Mouse (Mus musculus): ENCODE measurements around the gene Sgk1. TPM values are rescaled to one million over a fixed set of nuclear protein-coding genes. Genes with fewer than 3 reads are reported as not detected.
"Not testable (repeated sequence)": the region's sequence is repeated elsewhere in the genome, so short reads cannot be mapped to it uniquely, and the experiment has no call there.

Gene Sgk1
- polyA plus RNA-seq, 1 experiment from 2014 or later = 18.8 TPM

GRCm38 (mm10) chr10:22001621-22002020 lies 119.6 kb downstream of the Sgk1 start:
- 93% methylated on average over 4 of the region's 5 CpGs for WGBS

GRCm38 (mm10) chr10:22004763-22005162 lies 122.8 kb downstream of the Sgk1 start:
- H3K27me3 ChIP-seq (ENCODE audit: low read depth, poor library complexity, severe bottlenecking) = no peaks in the 10 kb centered on the region
- no peak overlapping the region for H3K27ac ChIP-seq (replicated peaks)
- DNase-seq (ENCODE audit: low spot score) = no peak
- H3K4me3 ChIP-seq = no peak overlapping the region
- H3K4me1 ChIP-seq = peaks cover 8% of the 10 kb centered on the region
- H3K9me3 ChIP-seq (replicated peaks) = no peaks in the 10 kb centered on the region
- 85% methylated on average over 5 of the region's 5 CpGs for WGBS
- H3K36me3 ChIP-seq = no peaks in the 10 kb centered on the region

More at GRCm38 (mm10) chr10:22001621-22002020, 119.6 kb downstream of the Sgk1 start:
- Histone ChIP-seq H3K27ac (replicated peaks) (no peak overlapping the region), H3K9me3 (replicated peaks) (no peaks in the 10 kb centered on the region), H3K27me3 (ENCODE audit: low read depth, poor library complexity, severe bottlenecking) (no peaks in the 10 kb centered on the region; the same call in 1 of the 2 replicates), H3K4me3 (no peak overlapping the region), H3K4me1 (peaks cover 13% of the 10 kb centered on the region), H3K36me3 (peaks cover 19% of the 10 kb centered on the region)
- DNase-seq (ENCODE audit: low spot score) = no peak

DNA sequence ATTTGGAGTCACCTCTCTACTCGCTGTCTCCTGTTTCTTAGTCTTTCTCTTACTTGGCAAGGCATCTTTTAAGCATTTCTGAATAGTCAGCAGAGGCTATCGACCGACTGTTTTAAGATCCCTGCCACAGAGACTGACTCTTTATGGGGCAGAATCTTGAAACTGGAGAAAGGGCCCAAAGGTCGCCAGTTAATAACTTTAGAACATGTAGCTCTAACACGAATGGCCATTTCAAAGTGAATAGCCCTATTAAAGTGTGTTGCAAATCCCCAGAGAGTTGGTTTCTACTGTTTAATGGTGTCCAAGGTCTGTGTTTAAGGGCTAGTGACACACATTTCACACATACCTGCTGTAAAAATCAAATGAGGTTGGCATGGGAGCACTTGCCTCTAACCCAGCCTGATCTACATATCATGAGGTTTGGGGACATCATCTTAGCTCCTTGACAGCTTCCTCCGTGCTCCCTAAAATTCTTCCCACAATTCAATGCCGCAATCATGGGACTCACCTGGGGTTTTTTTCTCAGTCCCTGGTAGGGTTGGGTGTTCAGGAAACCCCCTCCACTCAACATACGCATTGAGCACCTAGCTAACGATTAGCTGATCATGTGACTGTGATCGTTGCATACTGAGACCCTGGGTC lies 125.3 kb downstream of the Sgk1 start:
- H3K36me3 ChIP-seq = no peaks in the 10 kb centered on the region
- H3K4me1 ChIP-seq = peaks cover 5% of the 10 kb centered on the region; the same call in 1 of the 2 replicates
- DNase-seq (ENCODE audit: low spot score) = no peak
- no peaks in the 10 kb centered on the region for H3K9me3 ChIP-seq (replicated peaks)
- H3K27me3 ChIP-seq (ENCODE audit: low read depth, poor library complexity, severe bottlenecking) = no peaks in the 10 kb centered on the region
- no peak overlapping the region for H3K4me3 ChIP-seq
- H3K27ac ChIP-seq (replicated peaks) = no peak overlapping the region
- WGBS = 84% methylated on average over 10 of the region's 10 CpGs

GRCm38 (mm10) chr10:22007802-22008172 lies 125.8 kb downstream of the Sgk1 start:
- peaks cover 5% of the 10 kb centered on the region; the same call in 1 of the 2 replicates for H3K4me1 ChIP-seq
- DNase-seq (ENCODE audit: low spot score) = no peak
- no peak overlapping the region for H3K27ac ChIP-seq (replicated peaks)
- no peaks in the 10 kb centered on the region for H3K27me3 ChIP-seq (ENCODE audit: low read depth, poor library complexity, severe bottlenecking)
- 50% methylated on average over 4 of the region's 4 CpGs for WGBS
- H3K36me3 ChIP-seq = no peaks in the 10 kb centered on the region
- H3K4me3 ChIP-seq = no peak overlapping the region
- H3K9me3 ChIP-seq (replicated peaks) = no peaks in the 10 kb centered on the region

- no peaks in the 10 kb centered on the region for H3K9me3 ChIP-seq (replicated peaks)
Measured at GRCm38 (mm10) chr10:22010088-22010818, 128.3 kb downstream of the Sgk1 start.

GRCm38 (mm10) chr10:22017469-22018159 lies 135.6 kb downstream of the Sgk1 start:
- WGBS = 51% methylated on average over 16 of the region's 16 CpGs
- Histone ChIP-seq H3K36me3 (no peaks in the 10 kb centered on the region), H3K4me1 (peaks cover 17% of the 10 kb centered on the region), H3K27ac (replicated peaks) (peak overlapping the region; percentile 78), H3K4me3 (no peak overlapping the region), H3K27me3 (ENCODE audit: low read depth, poor library complexity, severe bottlenecking) (no peaks in the 10 kb centered on the region), H3K9me3 (replicated peaks) (no peaks in the 10 kb centered on the region)
- DNase-seq (ENCODE audit: low spot score) = peak; percentile 68

More at GRCm38 (mm10) chr10:22010088-22010818, 128.3 kb downstream of the Sgk1 start:
- Histone ChIP-seq H3K27ac (replicated peaks) (no peak overlapping the region; the same call in 1 of the 2 replicates), H3K27me3 (ENCODE audit: low read depth, poor library complexity, severe bottlenecking) (no peaks in the 10 kb centered on the region), H3K4me1 (peaks cover 5% of the 10 kb centered on the region; the same call in 1 of the 2 replicates), H3K36me3 (no peaks in the 10 kb centered on the region), H3K4me3 (no peak overlapping the region)
- WGBS = 45% methylated on average over 19 of the region's 19 CpGs
- peak; percentile 77 for DNase-seq (ENCODE audit: low spot score)

- 94% methylated on average over 4 of the region's 4 CpGs for WGBS
- no peaks in the 10 kb centered on the region for H3K36me3 ChIP-seq
- no peak overlapping the region for H3K27ac ChIP-seq (replicated peaks)
- peaks cover 2% of the 10 kb centered on the region; the same call in 1 of the 2 replicates for H3K9me3 ChIP-seq (replicated peaks)
- H3K4me1 ChIP-seq = peaks cover 17% of the 10 kb centered on the region
- H3K27me3 ChIP-seq (ENCODE audit: low read depth, poor library complexity, severe bottlenecking) = no peaks in the 10 kb centered on the region
- DNase-seq (ENCODE audit: low spot score) = no peak
- H3K4me3 ChIP-seq = no peak overlapping the region
Measured at GRCm38 (mm10) chr10:22018618-22019017, 136.6 kb downstream of the Sgk1 start.

- Histone ChIP-seq H3K36me3 (no peaks in the 10 kb centered on the region), H3K9me3 (replicated peaks) (0 out of 2 replicates have a peak, but pooled peaks cover 4% of the 10 kb centered on the region), H3K27me3 (ENCODE audit: low read depth, poor library complexity, severe bottlenecking) (no peaks in the 10 kb centered on the region; the same call in 1 of the 2 replicates), H3K4me1 (no peaks in the 10 kb centered on the region), H3K27ac (replicated peaks) (no peak overlapping the region), H3K4me3 (no peak overlapping the region)
- 11% methylated on average over 9 of the region's 9 CpGs for WGBS
- DNase-seq (ENCODE audit: low spot score) = peak; percentile 27
Measured at GRCm38 (mm10) chr10:22034303-22034702, 152.3 kb downstream of the Sgk1 start.

- DNase-seq (ENCODE audit: low spot score) = peak; percentile 56
- H3K9me3 ChIP-seq (replicated peaks); H3K27ac ChIP-seq (replicated peaks); H3K27me3 ChIP-seq (ENCODE audit: low read depth, poor library complexity, severe bottlenecking); H3K4me1 ChIP-seq; H3K36me3 ChIP-seq; H3K4me3 ChIP-seq: not testable (repeated sequence)
- 7% methylated on average over 3 of the region's 3 CpGs for WGBS
Measured at GRCm38 (mm10) chr10:22036256-22036655, 154.3 kb downstream of the Sgk1 start.

Other genes with a start within 250 kb of the Sgk1 start
- not detected in 2 replicates for gene 4930444G20Rik, start 185.9 kb downstream of the Sgk1 start, polyA plus RNA-seq (2016; fragmentation: Nextera tagmentation; extraction: Ambion mirVana)